Mouse (Mus musculus): ENCODE data around the gene Wwc1.

The Wwc1 gene

DNA sequence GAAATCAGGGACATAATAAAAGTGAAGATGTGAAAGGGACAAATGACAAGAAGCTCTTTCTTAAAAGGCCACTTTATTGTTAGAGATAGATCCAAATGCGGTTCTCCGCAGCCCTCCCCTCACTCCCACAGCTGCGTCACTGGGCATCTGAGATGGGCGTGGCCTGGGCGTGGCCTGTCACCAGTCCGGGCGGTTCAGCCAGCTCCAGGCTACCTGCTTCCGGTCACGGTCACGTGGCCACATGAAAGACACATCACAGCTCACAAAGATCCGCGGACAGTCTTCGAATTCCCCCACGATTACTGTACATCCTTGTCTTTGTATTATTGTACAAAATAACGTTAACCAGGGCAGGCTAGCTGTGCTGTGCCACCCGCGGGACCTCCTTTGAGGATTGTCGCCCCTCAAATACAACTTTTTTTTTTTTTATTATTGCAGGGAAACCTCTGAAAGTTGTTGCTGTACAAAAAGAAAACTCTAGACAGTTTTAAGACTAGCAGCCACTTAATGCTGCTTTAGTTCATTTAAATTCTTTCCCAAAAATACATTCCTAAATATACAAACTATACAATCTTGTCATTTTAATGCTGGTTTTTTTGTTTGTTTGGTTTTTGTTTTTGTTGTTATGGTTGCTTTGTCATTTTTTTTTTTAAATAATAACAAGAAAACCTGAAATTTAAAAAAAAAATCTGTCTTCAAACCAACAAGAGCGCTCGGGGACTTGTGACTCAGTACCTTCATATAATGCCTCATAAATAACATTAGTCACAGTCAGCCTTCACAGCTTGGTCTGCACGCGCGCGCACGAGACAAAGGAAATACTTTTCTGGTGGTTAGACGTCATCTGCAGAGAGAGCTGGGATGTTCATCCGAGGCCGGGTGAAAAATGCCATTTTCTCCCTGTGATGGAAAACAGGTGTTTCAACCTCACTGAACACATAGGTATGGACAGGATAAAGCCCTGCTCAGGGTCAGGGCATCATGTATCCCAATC, 141.7 kb downstream of the Wwc1 start:
- in situ Hi-C loops (cut with MboI, MseI) = no loop called here

DNA sequence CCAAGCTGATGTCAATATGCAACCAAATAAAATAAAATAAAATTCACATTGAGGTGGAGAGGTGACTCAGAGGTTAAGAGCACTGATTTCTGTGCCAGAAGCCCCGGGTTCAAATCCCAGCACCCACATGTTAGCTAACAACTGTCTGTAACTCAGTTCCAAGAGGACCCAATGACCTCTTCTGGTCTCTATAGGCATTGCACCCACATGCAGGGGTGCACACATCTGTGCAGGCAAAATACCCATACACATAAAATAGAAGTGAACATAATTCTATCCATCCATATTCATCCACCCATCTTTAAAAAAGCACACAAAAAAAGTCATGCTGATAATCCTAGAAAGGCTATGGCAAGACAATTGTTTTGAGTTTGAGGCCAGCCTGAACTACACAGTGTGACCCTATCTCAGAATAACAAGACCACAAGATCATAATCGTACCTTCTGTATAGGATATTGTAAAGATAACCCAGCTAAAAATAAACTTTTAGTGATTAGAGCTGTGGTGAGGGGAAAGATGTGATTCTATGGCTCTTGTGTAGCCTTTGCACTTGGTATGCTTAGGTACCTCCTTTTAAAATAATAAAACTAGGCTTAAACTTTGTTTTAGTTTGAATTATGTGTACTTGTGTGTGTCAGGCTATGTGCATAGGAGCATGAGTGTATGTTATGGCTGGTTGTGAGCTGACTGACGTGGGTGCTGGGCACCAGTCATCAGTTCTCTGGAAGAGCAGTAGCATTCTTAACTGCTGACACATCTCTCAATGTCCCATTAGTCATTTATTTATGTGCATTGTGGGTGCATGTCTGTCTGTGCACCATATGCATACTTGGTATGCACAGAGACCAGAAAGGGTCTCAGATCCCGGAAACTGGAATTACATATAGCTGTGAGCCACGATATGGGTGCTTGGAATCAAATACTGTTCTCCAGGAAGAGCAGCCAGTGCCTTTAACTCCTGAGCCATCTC, 142.9 kb downstream of the Wwc1 start:
- in situ Hi-C loops (cut with MboI, MseI) = no loop called here

DNA sequence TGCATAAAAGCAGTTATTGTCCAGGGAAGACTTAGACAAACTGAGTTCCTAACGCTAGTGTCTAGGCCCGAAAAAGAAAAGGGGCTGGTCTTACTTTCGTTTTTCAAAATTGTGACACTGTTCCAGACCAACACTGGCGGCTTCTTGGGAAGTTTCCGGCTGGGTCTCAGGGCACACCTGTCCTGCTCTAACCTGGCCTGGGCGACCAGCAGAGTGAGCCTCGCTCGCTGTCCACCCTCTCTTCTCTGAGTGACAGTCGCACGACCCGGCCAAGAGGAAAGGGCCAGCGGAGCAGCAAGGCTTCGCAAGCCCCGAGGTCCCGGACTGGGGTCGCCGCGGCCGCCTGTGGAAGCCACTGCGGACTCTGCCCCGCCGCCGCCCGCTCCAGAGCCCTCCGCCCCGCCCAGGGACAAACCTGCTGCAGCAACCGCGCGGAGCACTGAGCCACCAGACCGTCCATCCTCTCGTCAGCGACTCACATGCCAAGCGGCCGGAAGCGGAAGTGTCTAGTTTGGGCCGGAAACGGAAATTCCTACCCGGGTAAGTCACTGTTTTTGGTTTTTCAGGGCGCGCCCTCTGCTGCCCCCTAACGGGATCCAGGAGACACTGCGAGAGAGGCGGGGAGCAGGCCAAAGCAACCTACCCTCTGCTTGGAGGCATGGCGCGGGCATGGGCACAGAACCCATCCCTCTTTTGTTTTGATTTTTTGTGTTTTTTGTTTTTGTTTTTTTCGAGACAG, 146.1 kb downstream of the Wwc1 start, which contains the start of gene Rars:
Gene Rars, minus strand, starts transcription at position 485 of the 739 bp plus-strand sequence.
- in situ Hi-C loops (cut with MboI, MseI) = no loop called here

DNA sequence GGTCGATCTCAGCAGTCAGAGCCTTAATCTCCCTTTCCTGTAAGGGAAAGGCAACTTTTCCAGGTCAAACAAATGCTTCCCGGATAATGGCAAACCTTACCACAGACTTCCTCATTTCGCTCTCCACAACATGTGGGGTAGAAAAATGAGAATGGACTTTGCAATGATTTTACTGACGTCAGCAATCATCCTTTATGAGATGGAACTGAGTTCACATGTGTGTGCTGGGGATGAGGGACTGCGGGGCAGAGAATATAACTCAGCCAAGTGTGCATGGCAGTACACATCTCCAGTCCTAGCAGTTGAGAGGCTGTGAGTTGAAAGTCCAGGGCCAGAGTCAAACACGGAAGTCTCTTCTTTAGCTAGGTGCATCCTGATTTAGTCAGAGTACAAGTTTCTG, 147.1 kb downstream of the Wwc1 start:
- in situ Hi-C loops (cut with MboI, MseI) = no loop called here

DNA sequence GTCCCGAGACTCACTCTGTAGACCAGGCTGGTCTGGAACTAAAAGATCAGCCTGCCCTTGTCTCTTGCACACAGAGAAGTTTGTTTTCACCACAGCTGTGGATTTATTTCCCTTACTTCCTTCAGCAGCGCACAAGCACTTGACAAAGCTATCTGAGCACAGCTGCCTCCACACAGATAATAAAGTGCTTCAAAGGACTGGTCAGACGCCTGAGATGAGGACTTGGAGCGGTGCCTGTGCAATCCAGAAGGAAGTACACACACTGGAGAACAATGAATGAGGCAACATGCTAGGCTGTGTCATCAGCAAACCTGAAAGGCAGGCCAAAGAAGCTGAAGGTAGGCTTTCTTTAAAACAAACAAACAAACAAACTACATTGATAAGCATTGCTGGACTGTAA, 148.2 kb downstream of the Wwc1 start:
- in situ Hi-C loops (cut with MboI, MseI) = no loop called here

DNA sequence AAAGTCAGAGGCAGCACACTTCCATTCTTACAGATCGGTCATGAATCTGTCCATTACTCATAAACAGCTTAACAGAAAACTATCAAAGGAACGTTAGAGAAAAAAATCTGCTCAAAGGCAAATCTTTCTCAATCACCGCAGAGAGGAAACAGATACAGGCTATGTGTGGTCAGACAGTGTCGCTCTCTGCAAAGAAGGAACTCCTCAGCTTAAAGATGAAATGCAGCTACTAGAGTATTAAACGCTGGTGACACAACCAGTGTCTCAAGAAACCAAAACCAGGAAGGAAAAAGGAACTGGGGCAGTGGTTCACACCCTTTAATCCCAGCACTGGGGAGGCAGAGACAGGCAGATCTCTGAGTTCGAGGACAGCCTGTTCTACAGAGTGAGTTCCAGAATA, 152.6 kb downstream of the Wwc1 start:
- in situ Hi-C loops (cut with MboI, MseI) = no loop called here

DNA sequence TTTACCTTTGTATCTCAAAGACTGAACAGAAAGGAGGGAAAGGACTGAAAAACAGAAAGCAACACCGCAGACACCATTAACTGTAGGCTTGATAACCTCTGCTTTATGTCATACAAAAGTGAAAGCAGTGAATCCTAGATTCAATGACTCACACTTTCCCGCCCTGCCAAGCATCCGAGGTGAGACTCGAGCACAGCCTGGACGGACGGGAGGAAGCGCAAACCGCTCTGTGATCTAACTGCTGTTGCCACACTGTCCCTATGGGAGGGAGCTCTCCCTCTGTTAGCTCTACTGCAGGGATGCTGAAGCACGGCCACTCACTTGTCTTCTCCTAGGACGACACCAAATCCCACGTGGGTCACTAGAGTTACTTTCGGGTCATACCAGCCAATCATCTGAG, 164.0 kb downstream of the Wwc1 start:
- in situ Hi-C loops (cut with MboI, MseI) = loop anchor here (25.0 kb wide), 1 partner anchor 1879 kb away; no protein-coding TSS in a partner anchor

DNA sequence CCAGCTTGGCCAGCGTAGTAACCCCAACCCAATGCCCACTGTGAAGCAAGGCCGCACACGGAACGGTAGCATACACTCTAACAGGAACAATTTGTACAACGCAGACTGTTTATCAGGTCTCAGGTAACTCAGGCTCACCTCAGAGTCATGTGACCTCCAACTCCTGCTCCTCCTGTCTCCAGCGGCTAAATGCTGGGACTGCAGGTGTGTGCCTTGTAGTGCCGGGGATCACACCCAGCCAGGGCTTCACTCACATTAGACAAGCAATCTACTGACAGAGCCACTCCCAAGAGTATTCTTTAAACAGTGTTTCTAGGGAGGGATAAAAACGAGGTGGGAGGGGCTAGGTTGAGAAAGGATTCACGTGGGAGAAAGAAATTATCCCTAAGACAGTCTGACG, 168.9 kb downstream of the Wwc1 start:
- in situ Hi-C loops (cut with MboI, MseI) = loop anchor here (25.0 kb wide), 1 partner anchor 1874 kb away; no protein-coding TSS in a partner anchor

DNA sequence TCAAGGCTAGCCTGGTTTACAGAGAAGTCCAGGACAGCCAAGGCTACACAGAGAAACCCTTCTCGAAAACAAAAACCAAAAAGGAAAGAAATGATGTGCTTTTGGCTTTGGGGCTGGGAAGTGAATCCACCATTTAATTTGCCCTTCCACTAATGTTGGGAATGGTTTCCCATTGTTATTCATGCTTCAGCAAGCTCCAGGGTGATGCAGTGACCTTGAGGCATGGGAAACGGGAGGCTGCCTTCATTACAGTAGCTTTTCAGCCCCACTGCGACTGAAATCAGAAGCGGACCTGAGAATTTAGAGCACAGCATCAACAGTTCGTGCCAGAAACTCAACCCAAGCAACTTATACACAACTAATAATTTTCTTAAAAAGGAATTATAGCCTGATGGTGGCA, 179.0 kb downstream of the Wwc1 start:
- in situ Hi-C loops (cut with MboI, MseI) = loop anchor here (25.0 kb wide), 1 partner anchor 1864 kb away; no protein-coding TSS in a partner anchor

DNA sequence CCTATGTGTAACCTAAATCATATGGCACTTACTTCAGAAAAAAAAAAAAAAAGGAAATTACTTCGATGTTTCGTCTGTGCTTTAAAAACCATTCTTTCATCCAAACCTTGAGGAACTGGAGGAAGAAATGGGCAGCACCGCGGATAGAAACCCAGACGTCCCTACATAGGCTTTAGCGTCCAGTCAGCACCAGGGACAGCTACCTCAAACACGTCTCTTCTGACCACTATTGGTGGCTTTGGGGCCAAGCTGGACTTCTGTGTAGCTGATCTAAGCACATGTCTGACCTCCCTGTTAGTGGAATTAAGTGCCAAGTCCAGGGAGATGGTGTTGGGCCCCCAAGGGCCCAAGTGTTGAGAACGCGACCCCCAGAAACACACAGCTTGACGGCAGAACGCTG, 181.5 kb downstream of the Wwc1 start, which contains the start of gene Fbll1:
Gene Fbll1, minus strand, starts transcription at position 11 of the 400 bp plus-strand sequence.
- in situ Hi-C loops (cut with MboI, MseI) = loop anchor here (25.0 kb wide), 2 partner anchors 962 to 1087 kb away; partner anchors contain the start of gene Spdl1

DNA sequence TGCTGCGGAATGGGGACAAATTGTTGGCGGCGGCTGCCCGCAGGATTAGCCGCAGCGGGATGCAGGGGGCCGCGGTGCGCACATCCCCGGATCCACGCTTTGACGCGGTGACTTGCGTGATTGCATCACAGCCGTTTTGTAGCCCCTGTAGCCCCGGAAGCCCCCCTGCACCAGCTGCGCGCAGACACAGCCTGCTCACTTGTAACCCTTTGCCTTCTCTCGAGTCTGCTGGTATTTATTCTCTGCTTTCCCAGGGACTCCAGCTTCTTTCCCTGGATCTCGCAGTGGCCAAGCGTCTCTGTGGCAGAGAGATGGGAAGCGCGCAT, 181.9 kb downstream of the Wwc1 start:
- in situ Hi-C loops (cut with MboI, MseI) = loop anchor here (25.0 kb wide), 2 partner anchors 961 to 1086 kb away; partner anchors contain the start of gene Spdl1

DNA sequence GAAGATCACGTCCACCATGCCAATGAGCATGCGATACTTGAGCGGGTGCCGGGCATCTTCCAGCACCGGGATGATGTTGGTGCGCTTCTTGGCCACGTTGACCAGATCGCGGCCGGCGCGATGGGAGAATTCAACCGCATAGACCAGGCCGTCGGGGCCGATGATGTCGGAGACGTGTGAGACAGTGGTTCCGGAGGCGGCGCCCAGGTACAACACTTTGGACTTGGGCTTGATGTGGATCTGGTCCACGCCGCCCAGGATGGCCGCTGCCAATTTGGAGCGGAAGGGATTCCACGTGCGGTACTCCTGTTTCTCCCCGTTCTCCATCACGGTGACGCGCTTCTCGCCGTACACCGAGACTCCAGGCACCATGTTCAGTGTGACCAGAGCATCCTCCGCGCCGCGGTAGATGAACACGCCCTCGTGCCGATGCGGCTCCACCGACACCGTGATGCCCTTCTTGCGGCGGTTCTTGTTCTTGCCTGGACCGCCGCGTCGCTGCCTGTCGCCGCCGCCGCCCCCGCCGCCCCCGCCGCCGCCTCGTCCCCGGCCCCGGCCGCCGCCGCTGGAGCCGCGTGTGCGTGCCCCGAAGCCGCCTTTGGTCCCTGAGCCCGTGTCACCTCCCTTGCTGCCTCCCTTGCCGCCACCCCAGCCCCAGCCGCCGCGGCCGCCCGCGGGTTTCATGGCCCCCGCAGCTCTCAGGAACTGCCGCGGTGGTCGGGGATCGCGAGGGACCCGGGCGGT, 182.4 kb downstream of the Wwc1 start:
- in situ Hi-C loops (cut with MboI, MseI) = loop anchor here (25.0 kb wide), 2 partner anchors 961 to 1086 kb away; partner anchors contain the start of gene Spdl1

DNA sequence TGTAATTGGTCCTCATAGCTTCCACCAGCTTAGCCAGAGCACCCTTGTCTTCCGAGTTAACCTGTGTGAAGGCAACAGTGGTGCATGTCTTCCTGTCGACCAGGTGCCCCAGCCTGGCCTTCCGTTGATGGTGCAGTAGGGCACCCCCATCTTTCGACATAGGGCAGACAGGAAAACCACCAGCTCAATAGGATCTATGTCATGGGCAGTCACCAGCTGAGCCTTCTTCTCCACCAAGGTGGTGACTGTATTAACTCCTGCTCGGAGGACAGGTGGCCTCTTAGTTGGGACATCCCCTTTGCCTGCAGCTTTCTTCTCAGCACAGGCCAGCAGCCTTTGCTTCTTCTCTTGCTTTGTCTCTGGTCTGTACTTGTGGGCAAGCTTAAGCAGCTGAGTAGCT, 187.5 kb downstream of the Wwc1 start:
- in situ Hi-C loops (cut with MboI, MseI) = loop anchor here (25.0 kb wide), 2 partner anchors 955 to 1080 kb away; partner anchors contain the start of gene Spdl1

DNA sequence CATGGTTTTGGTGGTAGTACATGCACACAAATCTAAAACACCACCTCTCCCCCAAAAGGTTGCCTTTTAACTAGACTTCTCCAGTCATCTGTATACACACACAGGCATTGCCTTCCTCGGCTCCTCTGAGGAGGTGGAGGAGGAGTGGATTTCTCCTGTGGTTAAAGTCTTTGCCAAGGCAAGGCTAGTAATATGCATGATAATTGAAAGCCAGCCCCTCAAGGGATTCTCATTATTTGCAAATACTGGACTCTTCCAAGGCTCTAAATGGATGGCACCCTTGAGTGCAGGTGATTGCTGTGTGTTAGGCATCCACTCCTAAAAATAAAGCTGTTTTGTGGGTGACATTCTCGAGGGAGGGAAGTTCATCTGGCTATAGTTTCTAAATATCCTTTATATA, 191.9 kb downstream of the Wwc1 start:
- in situ Hi-C loops (cut with MboI, MseI) = loop anchor here (25.0 kb wide), 2 partner anchors 951 to 1076 kb away; partner anchors contain the start of gene Spdl1

All from regulatory T cell (primary cell).